Mouse (Mus musculus) retina, postnatal 1 day (tissue): ENCODE data around the gene Gramd1b.
A peak's percentile ranks its signal among the peaks of the same experiment; 100 is the strongest.

Experiments
- DNase-seq: peaks from one replicate; pipeline ENCODE4 v3.0.0-alpha.2; 2012

Gramd1b gene

GRCm38 (mm10) chr9:40332326-40332725 lies 198.9 kb downstream of the Gramd1b start:
- DNase-seq = no peak

DNA sequence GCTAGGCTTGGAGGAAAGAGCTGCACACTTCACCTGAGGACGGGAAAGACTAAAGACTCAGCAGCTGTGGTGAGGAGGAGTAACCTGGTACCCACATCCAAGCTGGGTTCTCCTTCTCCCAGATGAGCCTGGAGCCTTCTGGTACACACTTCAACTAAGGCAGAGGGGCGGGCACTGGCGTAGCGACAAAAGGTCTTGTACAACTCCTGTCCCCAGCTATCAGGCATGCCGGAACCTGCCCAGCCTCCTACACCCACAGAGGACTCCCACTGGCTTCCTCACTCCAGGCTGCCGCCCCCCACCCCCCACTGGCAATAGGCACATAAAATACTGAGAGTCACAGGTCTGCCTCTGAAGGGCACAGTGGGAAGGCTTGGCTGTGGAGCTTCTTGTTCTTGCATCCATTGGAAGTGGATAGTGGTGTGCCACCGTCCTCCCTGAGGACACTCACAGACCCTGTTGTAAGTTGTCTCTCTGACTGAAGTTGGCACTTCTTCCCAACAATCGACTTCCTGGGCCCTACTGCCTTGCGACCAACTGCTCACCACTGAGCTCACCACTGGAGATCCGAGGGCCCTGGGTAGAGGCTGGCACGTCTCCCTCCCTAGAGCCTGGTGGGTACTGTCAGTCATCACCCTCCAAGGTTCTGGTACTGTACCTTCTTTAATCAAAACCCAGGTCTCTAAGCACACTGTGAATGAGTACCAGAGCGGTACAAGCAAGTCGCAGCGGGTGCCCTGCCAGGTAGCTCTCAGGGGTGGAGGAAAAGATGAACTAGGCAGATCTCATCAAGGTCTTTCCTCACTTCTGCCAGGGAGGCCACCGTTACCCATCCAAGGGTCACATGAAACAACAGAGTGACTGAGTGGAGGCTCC lies 199.5 kb downstream of the Gramd1b start:
- DNase-seq = no peak

GRCm38 (mm10) chr9:40330609-40331382 lies 200.4 kb downstream of the Gramd1b start:
- peak; percentile 90 for DNase-seq

GRCm38 (mm10) chr9:40326260-40326915 lies 204.8 kb downstream of the Gramd1b start:
- no peak for DNase-seq

DNA sequence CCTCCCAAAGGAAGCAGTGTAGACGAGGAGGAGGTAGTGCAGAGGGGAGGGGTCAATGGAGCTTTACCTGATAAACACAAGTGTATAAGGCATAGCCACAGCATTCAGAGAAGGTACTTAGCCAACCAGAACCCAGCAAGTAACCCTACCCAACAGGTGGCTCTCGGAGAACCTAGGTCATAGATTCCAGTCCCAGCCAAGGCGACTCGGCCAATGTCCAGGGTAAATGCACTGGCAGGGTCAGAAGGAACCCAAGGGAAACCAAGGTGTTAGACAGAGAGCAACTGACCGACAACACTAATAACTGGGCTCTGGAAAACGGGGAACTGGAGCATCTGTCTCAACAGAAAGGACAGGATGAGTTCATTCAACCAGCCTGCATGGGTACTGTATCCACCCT lies 206.4 kb downstream of the Gramd1b start:
- DNase-seq = no peak

GRCm38 (mm10) chr9:40324232-40324792 lies 206.9 kb downstream of the Gramd1b start:
- DNase-seq = no peak

- DNase-seq = no peak
These were observed 207.4 kb downstream of the Gramd1b start for GRCm38 (mm10) chr9:40323773-40324172.

DNA sequence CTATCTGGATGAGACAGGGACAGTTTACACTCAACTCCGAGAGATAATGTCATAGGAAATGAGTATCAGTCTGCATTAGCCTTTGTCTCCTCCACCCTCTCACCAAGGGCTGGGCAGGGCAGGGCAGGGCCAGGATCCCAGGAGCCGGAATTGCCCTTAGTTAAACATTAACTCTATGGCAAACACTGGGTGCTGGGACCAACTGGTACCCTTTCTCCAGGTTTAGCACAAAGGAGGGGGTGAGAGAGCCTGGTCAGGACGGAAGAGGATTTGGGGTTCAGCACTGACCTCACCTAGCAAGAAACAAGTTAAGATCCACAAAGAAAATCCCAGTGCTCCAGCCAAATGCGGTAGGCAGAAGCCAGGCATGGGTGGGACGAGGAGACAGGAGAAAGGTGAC lies 208.0 kb downstream of the Gramd1b start:
- no peak for DNase-seq

- DNase-seq = no peak
These were observed 208.8 kb downstream of the Gramd1b start for GRCm38 (mm10) chr9:40322372-40322771.

- no peak for DNase-seq
These were observed 209.5 kb downstream of the Gramd1b start for GRCm38 (mm10) chr9:40321668-40322003.

DNA sequence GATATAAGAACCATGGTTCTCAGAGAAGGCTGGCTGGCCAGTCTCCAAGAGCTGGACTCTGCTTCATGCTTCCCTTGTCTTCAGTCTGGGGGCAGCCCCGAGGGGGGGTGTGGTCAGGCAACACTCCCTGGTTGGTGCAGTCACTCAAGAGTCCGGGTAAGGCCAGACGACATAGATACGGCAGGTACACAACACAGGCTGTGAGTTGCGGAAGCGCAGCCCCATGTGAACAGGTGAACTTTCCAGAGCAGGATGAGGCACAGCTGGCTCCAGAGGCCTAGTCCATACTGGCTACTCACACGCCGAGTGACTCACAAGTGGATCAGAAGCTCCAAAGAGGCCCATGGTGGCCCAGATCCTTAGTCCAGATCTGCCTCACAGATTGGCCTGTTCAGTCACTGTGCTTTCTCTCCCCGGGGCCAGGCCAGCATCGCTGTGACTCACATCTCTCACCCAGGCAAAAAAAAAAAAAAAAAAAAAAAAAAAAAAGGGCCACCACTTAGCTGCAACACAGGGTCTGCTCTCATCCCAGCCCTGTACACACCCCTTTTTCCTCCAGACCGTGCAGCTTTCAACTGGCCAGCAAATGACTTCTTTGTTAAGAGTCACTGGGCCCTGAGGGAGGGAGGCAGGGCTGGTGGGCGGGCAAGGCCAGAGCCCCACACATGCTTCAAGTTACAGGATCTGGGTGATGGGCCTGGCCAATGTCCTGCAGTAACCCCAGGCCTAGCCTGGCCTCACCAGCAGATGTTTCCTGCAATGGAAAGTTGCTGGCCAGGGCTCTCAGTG lies 210.1 kb downstream of the Gramd1b start:
- peak; percentile 27 for DNase-seq

GRCm38 (mm10) chr9:40320405-40320804 lies 210.8 kb downstream of the Gramd1b start:
- no peak for DNase-seq

DNA sequence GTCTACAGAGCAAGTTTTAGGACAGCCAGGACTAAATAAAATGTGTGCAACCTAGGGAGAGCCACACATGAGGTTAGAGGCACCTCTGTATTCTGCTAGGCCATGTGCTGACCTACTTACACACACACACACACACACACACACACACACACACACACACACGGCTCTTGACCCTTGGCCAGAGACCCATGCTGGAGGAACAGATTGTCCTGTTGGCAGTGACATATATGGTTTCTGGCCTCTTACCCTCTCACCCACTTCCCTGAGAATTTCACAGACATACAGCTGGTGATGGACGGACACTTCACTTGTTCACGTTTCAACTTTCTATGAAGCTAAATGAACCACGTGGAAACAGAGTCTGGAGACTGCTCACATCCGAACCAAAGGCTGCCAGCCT lies 212.4 kb downstream of the Gramd1b start:
- DNase-seq = no peak

DNA sequence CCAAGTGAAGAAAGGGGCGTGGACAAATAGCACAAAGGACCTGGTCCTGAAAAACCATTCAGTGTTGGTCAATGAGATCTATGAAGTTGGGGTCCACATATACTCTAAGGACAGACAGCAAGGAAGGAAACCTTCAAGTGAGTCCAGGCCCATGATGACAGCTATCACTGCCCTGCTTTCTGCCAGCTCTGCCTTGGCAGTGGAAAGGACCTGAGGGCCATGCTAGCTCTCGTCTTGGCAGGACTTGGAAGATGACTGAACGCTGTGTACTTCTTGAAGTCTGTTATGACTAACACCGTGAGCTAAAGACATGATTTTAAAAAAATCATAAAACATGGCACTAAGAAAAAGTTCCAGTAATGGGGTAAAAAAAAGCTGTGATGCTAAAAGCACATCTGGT lies 213.4 kb downstream of the Gramd1b start:
- DNase-seq = no peak

GRCm38 (mm10) chr9:40316865-40317660 lies 214.1 kb downstream of the Gramd1b start:
- no peak for DNase-seq

DNA sequence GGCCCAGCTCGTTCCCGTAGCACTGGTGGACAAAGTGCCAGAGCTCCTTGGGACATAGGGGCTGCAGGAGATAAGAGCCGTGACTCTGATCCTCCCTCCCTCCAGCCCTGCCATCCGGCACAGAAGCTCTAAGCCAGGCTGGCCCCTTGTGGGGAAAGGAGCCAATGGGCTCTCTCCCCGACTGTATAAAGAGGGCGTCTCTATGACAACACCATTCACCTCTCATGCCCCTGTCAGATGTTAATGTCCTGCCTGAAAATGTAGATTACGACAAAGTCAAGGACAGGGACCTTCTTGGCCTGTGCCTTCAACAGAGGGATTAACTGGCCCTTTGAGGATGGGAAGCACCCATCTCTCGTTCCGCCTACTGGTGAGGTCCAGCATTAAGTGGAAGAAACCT lies 219.4 kb downstream of the Gramd1b start:
- no peak for DNase-seq

GRCm38 (mm10) chr9:40309876-40310275 lies 221.3 kb downstream of the Gramd1b start:
- DNase-seq = no peak

DNA sequence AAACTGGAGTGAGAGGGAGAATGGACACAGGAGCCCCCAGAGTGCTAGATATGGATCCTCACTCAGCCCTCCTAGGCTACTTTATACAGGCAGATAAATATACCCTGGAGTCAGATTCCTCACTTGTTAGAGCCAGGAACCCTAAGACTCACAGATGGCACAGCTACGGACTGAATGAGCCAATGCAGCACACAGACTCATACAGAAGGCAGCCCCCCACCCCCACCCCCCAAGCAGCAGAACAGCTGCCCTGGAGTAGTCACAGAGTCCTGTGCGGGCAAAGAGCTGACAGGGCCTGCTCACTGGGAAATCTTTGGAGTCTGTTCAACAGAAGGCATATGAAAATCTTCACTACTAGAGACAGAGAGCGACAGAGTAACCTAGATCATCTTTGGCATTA lies 223.9 kb downstream of the Gramd1b start:
- DNase-seq = no peak

GRCm38 (mm10) chr9:40304243-40304642 lies 226.9 kb downstream of the Gramd1b start:
- DNase-seq = no peak

- no peak for DNase-seq
These were observed 228.8 kb downstream of the Gramd1b start for GRCm38 (mm10) chr9:40302375-40302774.

DNA sequence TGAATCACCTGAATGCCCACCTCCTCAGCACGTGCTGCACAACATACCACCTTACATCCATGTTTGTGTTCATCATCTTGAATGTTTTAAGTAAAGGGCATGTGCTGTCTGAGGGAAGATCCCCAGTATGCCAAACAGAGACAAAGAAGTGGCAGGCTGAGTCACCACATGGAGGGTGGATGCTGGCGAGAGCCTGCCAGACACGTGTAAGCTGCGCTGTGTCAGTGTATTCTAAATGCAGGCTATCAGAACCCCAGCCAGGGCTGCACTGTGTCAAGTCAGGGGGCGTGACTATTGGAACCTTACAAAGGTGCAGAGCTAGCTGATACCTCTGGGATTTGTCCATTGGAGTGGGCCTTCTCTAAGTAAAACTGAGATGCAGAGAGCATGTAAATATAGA lies 229.7 kb downstream of the Gramd1b start:
- no peak for DNase-seq
